Mouse (Mus musculus) thymus, adult 2 months (tissue): ENCODE results near the gene Kdm5a. TPM values are rescaled to one million over a fixed set of nuclear protein-coding genes. Genes with fewer than 3 reads are reported as not detected.

Experiments
- DNase-seq: peaks from one replicate; pipeline ENCODE4 v3.0.0; 2021
- H3K27ac ChIP-seq: fragments of 200-500 bp; 2 replicates; pipeline ENCODE4 v1.5.1; 2012; ENCODE audit warnings: low read length, control low read depth; ENCODE audit not compliant: control insufficient read depth, insufficient read depth
- H3K27me3 ChIP-seq: fragments of 200-500 bp; 2 replicates; pipeline ENCODE4 v1.6.1; 2012; ENCODE audit warnings: mild to moderate bottlenecking, low read length, moderate library complexity, mixed read lengths; ENCODE audit not compliant: control insufficient read depth, insufficient read depth
- H3K36me3 ChIP-seq: fragments of 200-500 bp; 2 replicates; pipeline ENCODE4 v1.6.1; 2012; ENCODE audit warnings: mild to moderate bottlenecking, low read length, moderate library complexity; ENCODE audit not compliant: control insufficient read depth, insufficient read depth
- H3K4me1 ChIP-seq: fragments of 200-500 bp; replicated peaks from 2 replicates; pipeline ENCODE4 v1.6.1; 2012; ENCODE audit warnings: low read length; ENCODE audit not compliant: control insufficient read depth, insufficient read depth
- H3K4me3 ChIP-seq: fragments of 200-500 bp; 2 replicates; pipeline ENCODE4 v1.5.1; 2012; ENCODE audit warnings: mild to moderate bottlenecking, low read length, control low read depth, moderate library complexity; ENCODE audit not compliant: control insufficient read depth, insufficient read depth
- CTCF ChIP-seq: fragments of 200-500 bp; IDR thresholded peaks from 2 replicates; pipeline ENCODE4 v1.5.1; 2012; ENCODE audit warnings: mild to moderate bottlenecking, control low read depth, low read length, moderate library complexity, borderline replicate concordance; ENCODE audit not compliant: control insufficient read depth, poor library complexity, insufficient read depth; ENCODE audit errors: extremely low read depth
- POLR2A ChIP-seq: fragments of 200-500 bp; IDR thresholded peaks from 2 replicates; pipeline ENCODE4 v1.6.1; 2012; ENCODE audit warnings: mild to moderate bottlenecking, low read length, control low read depth, moderate library complexity; ENCODE audit not compliant: control insufficient read depth, poor library complexity, insufficient read depth; ENCODE audit errors: extremely low read depth
- WGBS: fragments of 180-500 bp; shearing (Covaris S2); methylation state at CpG from one replicate; pipeline ENCODE4 v1.1.7; 2018; 5-methylcytosine and 5-hydroxymethylcytosine counted together
- polyA plus RNA-seq: library from polyadenylated mRNA; depleted of rRNA; stranded (reverse); fragments of >200 nt; gene quantifications from 2 replicates; pipeline ENCODE4 v1.2.3, GENCODE M21; 2012; rRNA removed

Kdm5a gene
- 12.9 and 13.2 TPM in 2 replicates for polyA plus RNA-seq

DNA sequence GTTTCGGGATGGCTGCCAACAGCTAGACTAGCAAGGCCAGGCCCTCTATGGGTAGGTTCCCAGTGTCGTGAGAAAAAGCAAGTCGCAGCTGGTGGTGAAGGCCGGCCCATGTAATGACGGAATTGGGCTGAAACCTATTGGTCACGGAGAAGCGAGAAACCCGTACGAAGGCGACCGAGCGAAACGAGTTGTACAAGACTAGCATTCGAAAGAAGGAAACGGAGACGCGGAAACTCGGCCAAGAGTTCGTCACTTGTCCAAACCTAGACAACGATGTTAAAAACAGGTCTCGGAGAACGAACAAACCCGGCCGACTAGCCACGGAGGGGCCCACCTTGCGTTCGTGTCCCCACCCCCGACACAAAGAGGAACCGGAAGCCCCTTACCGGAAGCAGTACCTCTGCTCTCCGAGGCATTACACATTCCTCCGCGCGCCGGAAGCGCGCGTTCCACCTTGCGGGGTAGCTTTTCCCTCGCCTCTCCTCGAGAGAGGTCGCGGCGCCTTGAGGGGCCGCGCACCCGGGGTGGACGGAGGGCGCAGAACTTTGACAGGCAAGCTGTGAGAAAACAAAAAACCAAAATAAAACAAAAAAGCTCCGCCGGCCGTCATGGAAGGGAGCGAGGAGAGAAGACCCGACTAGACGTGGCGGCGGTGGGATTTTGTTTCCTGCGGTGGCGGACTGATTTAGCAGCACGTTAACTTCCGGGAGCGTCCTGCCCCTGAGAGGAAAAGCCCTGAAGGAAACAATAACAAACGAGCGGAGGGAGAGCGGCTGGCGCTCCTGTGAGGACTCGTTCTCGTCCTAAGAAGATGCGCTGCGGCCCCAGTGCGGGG is at the start of gene Kdm5a, which contains the start of gene Ccdc77:
Gene Kdm5a (plus strand): TSS at position 437 of the 835 bp plus-strand sequence.
Gene Ccdc77 (minus strand): TSS at position 687 of the 835 bp plus-strand sequence.
- Histone ChIP-seq H3K27me3 (no peaks in the 10 kb centered on the region), H3K4me1 (peaks cover 7% of the 10 kb centered on the region), H3K4me3 (peak within 1 kb of the TSS; percentile 89), H3K36me3 (peaks cover 13% of the 10 kb centered on the region), H3K27ac (peak within 1 kb of the TSS; percentile 90)
- WGBS = under 1% methylated on average over 71 of the region's 71 CpGs
- TF ChIP-seq CTCF (0 out of 2 replicates have a peak, but pooled peaks have one; percentile 27), POLR2A (peak; percentile 87)
- DNase-seq = peak; percentile 92

- Histone ChIP-seq H3K36me3 (no peaks in the 10 kb centered on the region), H3K27ac (no peak overlapping the region), H3K4me1 (no peaks in the 10 kb centered on the region), H3K4me3 (no peak overlapping the region), H3K27me3 (no peaks in the 10 kb centered on the region)
- DNase-seq = no peak
- no peak for TF ChIP-seq POLR2A
- TF ChIP-seq CTCF = no peak
- WGBS = 93% methylated on average over 11 of the region's 11 CpGs
Observed at GRCm38 (mm10) chr6:120318303-120318940, 45.5 kb upstream of the Kdm5a start.

DNA sequence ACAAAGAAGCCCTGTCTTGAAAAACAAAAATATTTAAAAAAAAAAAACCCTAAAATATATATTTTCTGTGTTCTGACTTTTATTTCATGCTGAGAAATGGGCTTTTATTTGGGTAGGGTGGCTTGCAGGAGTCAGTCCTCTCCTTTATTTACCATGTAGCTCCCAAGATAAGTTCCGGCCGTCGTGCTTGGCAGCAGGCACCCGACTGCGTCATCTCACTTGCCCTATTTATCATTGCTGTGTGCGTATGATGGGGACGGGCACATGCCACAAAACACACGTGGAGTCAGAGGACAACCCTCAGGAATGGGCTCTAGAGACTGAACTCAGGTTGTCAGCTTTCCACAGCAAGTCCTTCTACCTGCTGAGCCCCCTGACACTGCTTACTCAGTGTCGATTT is 44.8 kb upstream of the Kdm5a start:
- no peak overlapping the region for H3K27ac ChIP-seq
- DNase-seq = no peak

GRCm38 (mm10) chr6:120320369-120320768 is 43.6 kb upstream of the Kdm5a start:
- Histone ChIP-seq H3K4me1 (no peaks in the 10 kb centered on the region), H3K27me3 (no peaks in the 10 kb centered on the region), H3K36me3 (no peaks in the 10 kb centered on the region; the same call in 1 of the 2 replicates), H3K27ac (no peak overlapping the region), H3K4me3 (no peak overlapping the region)
- 95% methylated on average over 2 of the region's 2 CpGs for WGBS
- no peak for TF ChIP-seq POLR2A
- no peak for TF ChIP-seq CTCF
- no peak for DNase-seq

More for the DNA sequence above, 44.8 kb upstream of the Kdm5a start:
- H3K4me3 ChIP-seq = no peak overlapping the region
- TF ChIP-seq CTCF (no peak), POLR2A (no peak)
- H3K36me3 ChIP-seq = no peaks in the 10 kb centered on the region
- WGBS = 95% methylated on average over 9 of the region's 9 CpGs
- H3K27me3 ChIP-seq = no peaks in the 10 kb centered on the region
- no peaks in the 10 kb centered on the region for H3K4me1 ChIP-seq

GRCm38 (mm10) chr6:120324295-120324927 is 39.5 kb upstream of the Kdm5a start:
- TF ChIP-seq POLR2A (no peak), CTCF (no peak)

GRCm38 (mm10) chr6:120332351-120332750 is 31.6 kb upstream of the Kdm5a start:
- Histone ChIP-seq H3K36me3 (peaks cover 27% of the 10 kb centered on the region), H3K27me3 (no peaks in the 10 kb centered on the region), H3K4me3 (no peak overlapping the region), H3K4me1 (no peaks in the 10 kb centered on the region), H3K27ac (no peak overlapping the region)
- WGBS = 83% methylated on average over 2 of the region's 2 CpGs
- no peak for DNase-seq
- TF ChIP-seq CTCF = no peak
- TF ChIP-seq POLR2A = no peak

More at GRCm38 (mm10) chr6:120324295-120324927, 39.5 kb upstream of the Kdm5a start:
- 51% methylated on average over 6 of the region's 6 CpGs for WGBS
- no peak overlapping the region for H3K27ac ChIP-seq
- H3K4me3 ChIP-seq = no peak overlapping the region
- H3K36me3 ChIP-seq = peaks cover 5% of the 10 kb centered on the region
- H3K27me3 ChIP-seq = no peaks in the 10 kb centered on the region
- H3K4me1 ChIP-seq = no peaks in the 10 kb centered on the region
- peak; percentile 56 for DNase-seq
